10 mouse cellular contexts compared by ENCODE assay signal in genomic region chr2:155090909-155091742, GRCm38 (mm10). TPM values are rescaled to one million over a fixed set of nuclear protein-coding genes. Genes with fewer than 3 reads are reported as not detected.
DNase-seq lines count a peak whose midpoint lies in the region; ATAC-seq and TF ChIP-seq lines count a peak whose summit lies in the region.
"Had no signal": no experiment of that assay in that cellular context is flagged by ENCODE, and none has a peak within 500 bp of the region (broad histone marks: within the 10 kb centered on the region; RNA-seq: fewer than 3 reads in every experiment).

No protein-coding gene starts in this region.

- 57% methylated on average over 13 of the region's 13 CpGs for WGBS in forebrain, embryonic 14.5 days
- 59% methylated on average over 13 of the region's 13 CpGs for WGBS in forebrain, embryonic 15.5 days
- WGBS in liver, embryonic 16.5 days (ENCODE audit: insufficient replicate concordance) = 21% methylated on average over 13 of the region's 13 CpGs

- peak; percentile 11 for DNase-seq in forebrain, embryonic 14.5 days (ENCODE audit: low spot score)
- DNase-seq in urinary bladder, postnatal 14 days (ENCODE audit: low spot score) = no peak
- no peak for DNase-seq in thymus, postnatal 4 days
- no peak for DNase-seq in T-cell, adult 2 months (ENCODE audit: low spot score)

- no peaks in the 10 kb centered on the region for H3K36me3 ChIP-seq in forebrain, embryonic 14.5 days (ENCODE audit: control insufficient read depth, insufficient read depth, low read length)
- H3K36me3 ChIP-seq in forebrain, embryonic 15.5 days = no peaks in the 10 kb centered on the region
- no peaks in the 10 kb centered on the region for H3K36me3 ChIP-seq in E14TG2a.4 (ENCODE audit: insufficient read depth, low read length)
- no peaks in the 10 kb centered on the region for H3K36me3 ChIP-seq in liver, embryonic 16.5 days (ENCODE audit: control insufficient read depth, insufficient read depth)
- H3K36me3 ChIP-seq: forebrain, embryonic 10.5 days had no signal

- ATAC-seq in forebrain, embryonic 14.5 days = no peak
- no peak for ATAC-seq in forebrain, embryonic 15.5 days (replicated peaks)
- peak; percentile 89 for ATAC-seq in common myeloid progenitor, adult 5-6 weeks (replicated peaks; ENCODE audit: low read depth, poor library complexity, severe bottlenecking)
- ATAC-seq in liver, embryonic 16.5 days (ENCODE audit: low read depth) = peak; percentile 93
- ATAC-seq: lung, postnatal 0 days had no signal

- no peaks in the 10 kb centered on the region for H3K27me3 ChIP-seq in forebrain, embryonic 14.5 days (replicated peaks; ENCODE audit: control insufficient read depth, insufficient read depth, low read length)
- H3K27me3 ChIP-seq in forebrain, embryonic 15.5 days = no peaks in the 10 kb centered on the region
- H3K27me3 ChIP-seq in E14TG2a.4 (ENCODE audit: insufficient read depth, low read length) = no peaks in the 10 kb centered on the region
- H3K27me3 ChIP-seq in liver, embryonic 16.5 days (ENCODE audit: control insufficient read depth, insufficient read depth, low read depth, low read length) = no peaks in the 10 kb centered on the region

- H3K9me3 ChIP-seq in forebrain, embryonic 14.5 days (replicated peaks; ENCODE audit: control insufficient read depth, low read length) = no peaks in the 10 kb centered on the region
- H3K9me3 ChIP-seq in forebrain, embryonic 15.5 days = no peaks in the 10 kb centered on the region
- H3K9me3 ChIP-seq in E14TG2a.4 (ENCODE audit: low read length) = no peaks in the 10 kb centered on the region
- H3K9me3 ChIP-seq in liver, embryonic 16.5 days (replicated peaks; ENCODE audit: control insufficient read depth, low read length) = no peaks in the 10 kb centered on the region
- H3K9me3 ChIP-seq: forebrain, embryonic 10.5 days had no signal

- no peak overlapping the region for H3K9ac ChIP-seq in forebrain, embryonic 14.5 days (ENCODE audit: low read length)
- no peak overlapping the region for H3K9ac ChIP-seq in forebrain, embryonic 15.5 days (replicated peaks)
- peak overlapping the region; percentile 5; the same call in 1 of the 2 replicates for H3K9ac ChIP-seq in liver, embryonic 16.5 days (ENCODE audit: low read depth, low read length)

- H3K27ac ChIP-seq in forebrain, embryonic 14.5 days (ENCODE audit: low read depth, low read length) = no peak overlapping the region
- H3K27ac ChIP-seq in forebrain, embryonic 15.5 days (replicated peaks) = no peak overlapping the region
- H3K27ac ChIP-seq in liver, embryonic 16.5 days (ENCODE audit: low read length) = peak overlapping the region; percentile 81
- H3K27ac ChIP-seq: forebrain, embryonic 10.5 days had no signal

- TF ChIP-seq CTCF in E14TG2a.4 (conservative IDR thresholded peaks at IDR 0.05; ENCODE audit: low read length) = no peak

- no peaks in the 10 kb centered on the region for H3K4me1 ChIP-seq in forebrain, embryonic 14.5 days (ENCODE audit: control insufficient read depth, insufficient read depth, low read length)
- no peaks in the 10 kb centered on the region for H3K4me1 ChIP-seq in forebrain, embryonic 15.5 days
- H3K4me1 ChIP-seq in E14TG2a.4 (replicated peaks; ENCODE audit: low read depth, low read length) = peaks cover 12% of the 10 kb centered on the region
- H3K4me1 ChIP-seq in liver, embryonic 16.5 days (ENCODE audit: control insufficient read depth, low read depth, low read length) = peaks cover 31% of the 10 kb centered on the region
- H3K4me1 ChIP-seq: forebrain, embryonic 10.5 days had no signal

- H3K4me3 ChIP-seq in forebrain, embryonic 14.5 days (ENCODE audit: low read depth, low read length) = no peak overlapping the region
- H3K4me3 ChIP-seq in forebrain, embryonic 15.5 days = no peak overlapping the region
- H3K4me3 ChIP-seq in E14TG2a.4 (replicated peaks; ENCODE audit: low read length) = peak overlapping the region; percentile 29
- H3K4me3 ChIP-seq in liver, embryonic 16.5 days (ENCODE audit: low read depth, low read length) = peak overlapping the region; percentile 12; the same call in 1 of the 2 replicates
- H3K4me3 ChIP-seq: forebrain, embryonic 10.5 days had no signal

- H3K4me2 ChIP-seq in forebrain, embryonic 14.5 days (ENCODE audit: low read length) = no peak overlapping the region
- H3K4me2 ChIP-seq in forebrain, embryonic 15.5 days (replicated peaks) = no peak overlapping the region
- peak overlapping the region; percentile 47 for H3K4me2 ChIP-seq in liver, embryonic 16.5 days (ENCODE audit: low read depth, low read length)

RNA-seq across cellular contexts. Expression of gene Ahcy, which starts 16.8 kb away (rescaled TPM):
- polyA plus RNA-seq in forebrain, embryonic 14.5 days (2014; fragmentation: Nextera tagmentation; extraction: Ambion mirVana) = 53.4 and 60.8 TPM in 2 replicates
- 44.8 and 48.0 TPM in 2 replicates for polyA plus RNA-seq in forebrain, embryonic 15.5 days (2015; fragmentation: Nextera tagmentation; extraction: Ambion mirVana)
- total RNA-seq in common myeloid progenitor, adult 5-6 weeks (2017) = 96.7 and 107 TPM in 2 replicates
- 69.8 and 77.7 TPM in 2 replicates for polyA plus RNA-seq in liver, embryonic 16.5 days (2015; fragmentation: Nextera tagmentation; extraction: Ambion mirVana)

RNA-seq across cellular contexts. Expression of gene Itch, which starts 42.2 kb away (rescaled TPM):
- 30.4 and 40.4 TPM in 2 replicates for polyA plus RNA-seq in forebrain, embryonic 14.5 days (2014; fragmentation: Nextera tagmentation; extraction: Ambion mirVana)
- 48.8 and 49.8 TPM in 2 replicates for polyA plus RNA-seq in forebrain, embryonic 15.5 days (2015; fragmentation: Nextera tagmentation; extraction: Ambion mirVana)
- 48.2 and 64.5 TPM in 2 replicates for total RNA-seq in common myeloid progenitor, adult 5-6 weeks (2017)
- 19.6 and 19.7 TPM in 2 replicates for polyA plus RNA-seq in liver, embryonic 16.5 days (2015; fragmentation: Nextera tagmentation; extraction: Ambion mirVana)

Comparison
In these comparisons a context has a peak if more than half of its experiments do, and no peak if none do; other contexts are left out.
1. ATAC-seq: peak in common myeloid progenitor, adult 5-6 weeks (single experiment) and liver, embryonic 16.5 days (single experiment); none in forebrain, embryonic 14.5 days (single experiment) and forebrain, embryonic 15.5 days (single experiment).
2. H3K4me3 ChIP-seq: peak in E14TG2a.4 (single experiment) and liver, embryonic 16.5 days (single experiment); none in forebrain, embryonic 14.5 days (single experiment) and forebrain, embryonic 15.5 days (single experiment).